Mouse (Mus musculus) forebrain, embryonic 10.5 days (tissue): Measurements from ENCODE around the gene Abcb8. TPM values are rescaled to one million over a fixed set of nuclear protein-coding genes. Genes with fewer than 3 reads are reported as not detected.
"Not testable (repeated sequence)": the region's sequence is repeated elsewhere in the genome, so short reads cannot be mapped to it uniquely, and the experiment has no call there.

Experiments
- DNase-seq: peaks from one replicate; pipeline ENCODE4 v3.0.0-alpha.2; 2017; ENCODE audit warnings: low spot score; ENCODE audit errors: extremely low spot score
- H3K27ac ChIP-seq: fragments of 300-500 bp; sonication (generic); 2 replicates; pipeline ENCODE4 v1.5.1; 2016; ENCODE audit warnings: mild to moderate bottlenecking
- H3K27me3 ChIP-seq: fragments of 300-500 bp; sonication (generic); 2 replicates; pipeline ENCODE4 v1.6.1; 2016; ENCODE audit warnings: mild to moderate bottlenecking; ENCODE audit not compliant: poor library complexity, severe bottlenecking
- H3K36me3 ChIP-seq: fragments of 300-500 bp; sonication (generic); replicated peaks from 2 replicates; pipeline ENCODE4 v1.6.1; 2016; ENCODE audit warnings: mild to moderate bottlenecking, moderate library complexity
- H3K4me1 ChIP-seq: fragments of 300-500 bp; sonication (generic); 2 replicates; pipeline ENCODE4 v1.6.1; 2016
- H3K4me3 ChIP-seq: fragments of 300-500 bp; sonication (generic); 2 replicates; pipeline ENCODE4 v1.5.1; 2016; ENCODE audit warnings: mild to moderate bottlenecking, moderate library complexity
- H3K9me3 ChIP-seq: fragments of 300-500 bp; sonication (generic); 2 replicates; pipeline ENCODE4 v1.6.1; 2016; ENCODE audit warnings: mild to moderate bottlenecking, moderate library complexity
- WGBS: fragments of 180-500 bp; shearing (Covaris S2); methylation state at CpG from one replicate; pipeline ENCODE4 v1.1.7; 2016; 5-methylcytosine and 5-hydroxymethylcytosine counted together
- polyA plus RNA-seq: library from polyadenylated mRNA; unstranded; fragments of >200 nt; fragmentation: Nextera tagmentation; extraction: Ambion mirVana; gene quantifications from 2 replicates; pipeline ENCODE4 v1.2.1, GENCODE M21; 2016

Gene Abcb8
- polyA plus RNA-seq, 1 experiment from 2014 or later = 57.1 TPM

- Histone ChIP-seq H3K4me1 (peaks cover 55% of the 10 kb centered on the region), H3K27me3 (peaks cover 77% of the 10 kb centered on the region), H3K9me3 (no peaks in the 10 kb centered on the region), H3K4me3 (peak overlapping the region; percentile 61), H3K36me3 (no peaks in the 10 kb centered on the region), H3K27ac (peak overlapping the region; percentile 78)
- no peak for DNase-seq
- 26% methylated on average over 26 of the region's 26 CpGs for WGBS
Measured at GRCm38 (mm10) chr5:24388246-24388915, 5.1 kb upstream of the Abcb8 start.

GRCm38 (mm10) chr5:24389011-24389657, 4.3 kb upstream of the Abcb8 start:
- 55% methylated on average over 7 of the region's 7 CpGs for WGBS
- no peak for DNase-seq
- Histone ChIP-seq H3K36me3 (no peaks in the 10 kb centered on the region), H3K27me3 (peaks cover 77% of the 10 kb centered on the region), H3K4me1 (peaks cover 53% of the 10 kb centered on the region), H3K27ac (peak overlapping the region; percentile 66), H3K9me3 (no peaks in the 10 kb centered on the region), H3K4me3 (no peak overlapping the region; the same call in 1 of the 2 replicates)

GRCm38 (mm10) chr5:24389658-24390020, 3.8 kb upstream of the Abcb8 start:
- H3K4me1 ChIP-seq = peaks cover 51% of the 10 kb centered on the region
- H3K9me3 ChIP-seq = no peaks in the 10 kb centered on the region
- H3K27me3 ChIP-seq = peaks cover 73% of the 10 kb centered on the region
- no peak overlapping the region for H3K4me3 ChIP-seq
- H3K27ac ChIP-seq = peak overlapping the region; percentile 66
- no peaks in the 10 kb centered on the region for H3K36me3 ChIP-seq
- WGBS = 86% methylated on average over 4 of the region's 4 CpGs
- no peak for DNase-seq

GRCm38 (mm10) chr5:24391864-24392263, 1.6 kb upstream of the Abcb8 start, which contains the start of gene Atg9b:
Gene Atg9b, minus strand, starts transcription at chr5:24392143.
- no peak within 1 kb of the TSS for H3K27ac ChIP-seq
- H3K27me3 ChIP-seq = peaks cover 50% of the 10 kb centered on the region
- peaks cover 4% of the 10 kb centered on the region for H3K36me3 ChIP-seq
- H3K9me3 ChIP-seq = no peaks in the 10 kb centered on the region
- no peak for DNase-seq
- no peak within 1 kb of the TSS for H3K4me3 ChIP-seq
- WGBS = 83% methylated on average over 7 of the region's 7 CpGs
- peaks cover 47% of the 10 kb centered on the region for H3K4me1 ChIP-seq

- Histone ChIP-seq H3K9me3 (no peaks in the 10 kb centered on the region), H3K27me3 (peaks cover 42% of the 10 kb centered on the region), H3K4me3 (no peak overlapping the region), H3K36me3 (peaks cover 4% of the 10 kb centered on the region), H3K27ac (no peak overlapping the region), H3K4me1 (peaks cover 38% of the 10 kb centered on the region)
- WGBS = 79% methylated on average over 7 of the region's 7 CpGs
- no peak for DNase-seq
Measured at GRCm38 (mm10) chr5:24392724-24393123, 739 bp upstream of the Abcb8 start.

GRCm38 (mm10) chr5:24394165-24394894, 867 bp downstream of the Abcb8 start:
- peak; percentile 93 for DNase-seq
- H3K27me3 ChIP-seq = peaks cover 26% of the 10 kb centered on the region
- WGBS = 2% methylated on average over 36 of the region's 36 CpGs
- H3K4me3 ChIP-seq = peak overlapping the region; percentile 63
- H3K4me1 ChIP-seq = peaks cover 22% of the 10 kb centered on the region
- H3K36me3 ChIP-seq = peaks cover 4% of the 10 kb centered on the region
- H3K9me3 ChIP-seq = no peaks in the 10 kb centered on the region
- H3K27ac ChIP-seq = peak overlapping the region; percentile 91

- Histone ChIP-seq H3K4me1 (peaks cover 20% of the 10 kb centered on the region), H3K36me3 (peaks cover 21% of the 10 kb centered on the region)
- 91% methylated on average over 6 of the region's 6 CpGs for WGBS
- not testable (repeated sequence) for H3K27me3 ChIP-seq, H3K4me3 ChIP-seq, DNase-seq, H3K9me3 ChIP-seq, H3K27ac ChIP-seq
Measured at GRCm38 (mm10) chr5:24396254-24396653, 2.8 kb downstream of the Abcb8 start.

GRCm38 (mm10) chr5:24399686-24400085, 6.2 kb downstream of the Abcb8 start:
- 89% methylated on average over 10 of the region's 10 CpGs for WGBS
- no peaks in the 10 kb centered on the region for H3K27me3 ChIP-seq
- H3K4me1 ChIP-seq = peaks cover 10% of the 10 kb centered on the region
- no peak overlapping the region for H3K4me3 ChIP-seq
- peaks cover 54% of the 10 kb centered on the region for H3K36me3 ChIP-seq
- no peak overlapping the region for H3K27ac ChIP-seq
- H3K9me3 ChIP-seq = no peaks in the 10 kb centered on the region
- DNase-seq = no peak

- Histone ChIP-seq H3K9me3 (no peaks in the 10 kb centered on the region), H3K4me1 (peaks cover 5% of the 10 kb centered on the region; the same call in 1 of the 2 replicates), H3K36me3 (peaks cover 59% of the 10 kb centered on the region), H3K27ac (no peak overlapping the region), H3K4me3 (no peak overlapping the region), H3K27me3 (no peaks in the 10 kb centered on the region)
- 91% methylated on average over 11 of the region's 11 CpGs for WGBS
- no peak for DNase-seq
Measured at GRCm38 (mm10) chr5:24400362-24400761, 6.9 kb downstream of the Abcb8 start.

- no peak for DNase-seq
- WGBS = 98% methylated on average over 5 of the region's 5 CpGs
- H3K36me3 ChIP-seq = peaks cover 65% of the 10 kb centered on the region
- H3K4me3 ChIP-seq = no peak overlapping the region
- peaks cover 5% of the 10 kb centered on the region; the same call in 1 of the 2 replicates for H3K4me1 ChIP-seq
- H3K9me3 ChIP-seq = no peaks in the 10 kb centered on the region
- H3K27ac ChIP-seq = no peak overlapping the region
- no peaks in the 10 kb centered on the region for H3K27me3 ChIP-seq
Measured at GRCm38 (mm10) chr5:24400911-24401605, 7.6 kb downstream of the Abcb8 start.

- DNase-seq = no peak
- Histone ChIP-seq H3K36me3 (peaks cover 70% of the 10 kb centered on the region), H3K4me3 (no peak overlapping the region), H3K27me3 (no peaks in the 10 kb centered on the region), H3K9me3 (no peaks in the 10 kb centered on the region), H3K4me1 (peaks cover 5% of the 10 kb centered on the region; the same call in 1 of the 2 replicates), H3K27ac (no peak overlapping the region)
- WGBS = 90% methylated on average over 9 of the region's 9 CpGs
Measured at GRCm38 (mm10) chr5:24401969-24402368, 8.5 kb downstream of the Abcb8 start.

- no peak overlapping the region for H3K4me3 ChIP-seq
- H3K9me3 ChIP-seq = no peaks in the 10 kb centered on the region
- whole genome bisulfite sequencing = 79% methylated on average over 6 of the region's 6 CpGs
- H3K4me1 ChIP-seq = peaks cover 11% of the 10 kb centered on the region; the same call in 1 of the 2 replicates
- no peak overlapping the region for H3K27ac ChIP-seq
- no peaks in the 10 kb centered on the region for H3K27me3 ChIP-seq
- no peak for DNase-seq
- peaks cover 92% of the 10 kb centered on the region for H3K36me3 ChIP-seq
Measured at GRCm38 (mm10) chr5:24404594-24405360, 11.3 kb downstream of the Abcb8 start.
